Mouse (Mus musculus) gastrocnemius, postnatal 25 days (tissue): ENCODE measurements around the gene Lbr. TPM values are rescaled to one million over a fixed set of nuclear protein-coding genes. Genes with fewer than 3 reads are reported as not detected.
"Not testable (repeated sequence)": the region's sequence is repeated elsewhere in the genome, so short reads cannot be mapped to it uniquely, and the experiment has no call there.

Experiments used
- DNase-seq: peaks from one replicate; pipeline ENCODE4 v3.0.0; 2022
- total RNA-seq, 2 experiments: library from RNA; stranded (reverse); gene quantifications; 1 replicate in 1 of 2; 2 replicates in 1 of 2; pipeline ENCODE4 v1.2.3; 2021

The Lbr gene
- total RNA-seq, 2 experiments from 2014 or later: 17.8 to 18.7 TPM

- not testable (repeated sequence) for DNase-seq
These were observed 60.2 kb downstream of the Lbr start for GRCm38 (mm10) chr1:181782600-181782999.

- DNase-seq: no peak
These were observed 66.3 kb downstream of the Lbr start for GRCm38 (mm10) chr1:181776541-181776940.

- DNase-seq: no peak
These were observed 71.0 kb downstream of the Lbr start for GRCm38 (mm10) chr1:181771871-181772270.

- no peak for DNase-seq
These were observed 73.5 kb downstream of the Lbr start for GRCm38 (mm10) chr1:181769392-181769791.

Other genes starting within 250 kb of the Lbr start
- 10 to 100 TPM; 66.5 to 89.1 TPM for gene Enah, start 176.9 kb upstream of the Lbr start, total RNA-seq